Mouse (Mus musculus) megakaryocyte, embryonic 14.5 days (primary cell): ENCODE data around the gene Gm29735.

Experiments used
- FLI1 ChIP-seq: IDR thresholded peaks from 2 replicates; pipeline ENCODE4 v1.6.1; 2012; ENCODE audit warnings: low read length, inconsistent platforms, mixed read lengths
- GATA1 ChIP-seq: IDR thresholded peaks from 3 replicates; pipeline ENCODE4 v1.6.1; 2012; ENCODE audit warnings: mixed read lengths, low read length, inconsistent platforms, borderline replicate concordance

DNA sequence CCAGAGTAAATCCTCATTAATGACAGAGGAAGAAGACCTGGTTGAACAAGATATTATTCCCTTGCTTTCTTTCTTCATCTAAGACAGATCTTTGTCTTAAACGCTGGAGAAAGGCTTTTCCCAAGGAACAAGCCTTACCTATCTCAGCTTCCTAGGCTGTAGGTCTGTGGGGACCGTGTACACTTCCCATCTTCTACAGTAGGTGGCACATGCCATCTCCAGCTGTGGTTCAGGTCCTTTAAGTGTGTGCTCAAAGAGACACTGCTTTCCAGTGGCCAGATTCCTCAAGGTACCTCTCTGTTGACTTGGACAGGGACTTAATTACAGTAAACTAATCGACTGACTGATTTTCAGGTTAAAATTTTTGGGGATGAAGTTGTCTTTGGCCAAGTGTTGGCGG, 28.1 kb downstream of the Gm29735 start:
- TF ChIP-seq GATA1 = no peak
- TF ChIP-seq FLI1 = no peak
